Mouse (Mus musculus): ENCODE data around the gene Ugt2a3. TPM values are rescaled to one million over a fixed set of nuclear protein-coding genes. Genes with fewer than 3 reads are reported as not detected.
"Not testable (repeated sequence)": the region's sequence is repeated elsewhere in the genome, so short reads cannot be mapped to it uniquely, and the experiment has no call there.

Ugt2a3 gene
- polyA plus RNA-seq, 1 experiment: not detected

DNA sequence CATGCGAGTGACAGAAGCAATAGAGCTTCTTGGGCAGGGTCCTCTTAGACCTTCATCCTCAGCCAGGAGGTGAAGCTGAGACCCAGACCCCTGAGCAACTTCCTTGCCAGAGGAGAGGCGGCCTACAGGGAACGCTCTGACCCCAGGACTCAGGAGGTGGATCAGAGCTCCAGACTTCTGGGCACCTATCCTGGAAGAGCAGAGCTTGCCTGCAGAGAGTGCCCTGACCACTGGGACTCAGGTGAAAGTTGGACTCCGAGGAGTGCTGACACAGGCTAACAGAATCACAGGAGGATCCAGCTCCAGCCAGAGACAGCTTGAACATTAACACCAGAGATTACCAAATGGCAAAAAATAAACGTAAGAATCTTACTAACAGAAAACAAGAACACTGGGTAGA lies 3.5 kb upstream of the Ugt2a3 start:
- H3K4me3 ChIP-seq (ENCODE audit: insufficient read depth, low read depth, low read length): no peak overlapping the region
- no peaks in the 10 kb centered on the region for H3K4me1 ChIP-seq (ENCODE audit: control insufficient read depth, insufficient read depth, low read length)
- WGBS: 93% methylated on average over 5 of the region's 5 CpGs
- TF ChIP-seq CTCF (IDR thresholded peaks at IDR 0.05; ENCODE audit: insufficient read depth, low read depth, low read length) (no peak), POLR2A (IDR thresholded peaks at IDR 0.05; ENCODE audit: insufficient read depth, low read depth, low read length) (no peak)
- no peak overlapping the region for H3K27ac ChIP-seq (ENCODE audit: insufficient read depth, low read depth, low read length)

- WGBS: 91% methylated on average over 1 of the region's 1 CpGs
- H3K4me3 ChIP-seq (ENCODE audit: insufficient read depth, low read depth, low read length): no peak overlapping the region
- no peak for TF ChIP-seq CTCF (IDR thresholded peaks at IDR 0.05; ENCODE audit: insufficient read depth, low read depth, low read length)
- no peak for TF ChIP-seq POLR2A (IDR thresholded peaks at IDR 0.05; ENCODE audit: insufficient read depth, low read depth, low read length)
- no peaks in the 10 kb centered on the region for H3K4me1 ChIP-seq (ENCODE audit: control insufficient read depth, insufficient read depth, low read length)
- no peak overlapping the region for H3K27ac ChIP-seq (ENCODE audit: insufficient read depth, low read depth, low read length)
Observed at GRCm38 (mm10) chr5:87335199-87335598, 1.8 kb downstream of the Ugt2a3 start.

- no peak overlapping the region for H3K27ac ChIP-seq (ENCODE audit: insufficient read depth, low read depth, low read length)
- 61% methylated on average over 3 of the region's 3 CpGs for WGBS
- no peak for TF ChIP-seq CTCF (IDR thresholded peaks at IDR 0.05; ENCODE audit: insufficient read depth, low read depth, low read length)
- no peak for TF ChIP-seq POLR2A (IDR thresholded peaks at IDR 0.05; ENCODE audit: insufficient read depth, low read depth, low read length)
- no peaks in the 10 kb centered on the region for H3K4me1 ChIP-seq (ENCODE audit: control insufficient read depth, insufficient read depth, low read length)
- H3K4me3 ChIP-seq (ENCODE audit: insufficient read depth, low read depth, low read length): no peak overlapping the region
Observed at GRCm38 (mm10) chr5:87333584-87333983, 3.4 kb downstream of the Ugt2a3 start.

DNA sequence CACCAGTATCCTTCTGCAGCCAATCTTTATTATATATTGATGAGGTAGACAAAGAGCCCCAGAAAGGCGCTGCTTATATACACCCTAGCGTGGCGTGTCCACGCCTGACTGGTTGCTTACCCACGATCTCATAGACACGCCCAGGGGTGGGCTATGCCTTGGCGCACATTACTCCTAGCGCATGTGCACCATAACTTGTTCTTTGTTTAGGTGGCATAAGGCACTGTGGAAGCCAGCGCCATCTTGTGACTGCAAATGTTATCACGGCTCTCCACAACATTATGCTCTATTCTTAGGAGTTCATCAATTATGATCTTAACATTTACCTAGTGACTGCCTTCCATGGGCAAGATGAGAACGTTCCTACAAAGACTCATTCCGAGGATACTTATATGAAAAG lies 25.6 kb downstream of the Ugt2a3 start:
- H3K4me1 ChIP-seq (ENCODE audit: control insufficient read depth, insufficient read depth, low read length): no peaks in the 10 kb centered on the region
- no peak overlapping the region for H3K4me3 ChIP-seq (ENCODE audit: insufficient read depth, low read depth, low read length)
- no peak overlapping the region for H3K27ac ChIP-seq (ENCODE audit: insufficient read depth, low read depth, low read length)
- no peak for TF ChIP-seq POLR2A (IDR thresholded peaks at IDR 0.05; ENCODE audit: insufficient read depth, low read depth, low read length)
- no peak for TF ChIP-seq CTCF (IDR thresholded peaks at IDR 0.05; ENCODE audit: insufficient read depth, low read depth, low read length)
- 98% methylated on average over 12 of the region's 12 CpGs for WGBS

GRCm38 (mm10) chr5:87286180-87286579 lies 50.8 kb downstream of the Ugt2a3 start:
- H3K27ac ChIP-seq (ENCODE audit: insufficient read depth, low read depth, low read length); H3K4me3 ChIP-seq (ENCODE audit: insufficient read depth, low read depth, low read length); H3K4me1 ChIP-seq (ENCODE audit: control insufficient read depth, insufficient read depth, low read length): not testable (repeated sequence)
- 82% methylated on average over 4 of the region's 4 CpGs for WGBS

DNA sequence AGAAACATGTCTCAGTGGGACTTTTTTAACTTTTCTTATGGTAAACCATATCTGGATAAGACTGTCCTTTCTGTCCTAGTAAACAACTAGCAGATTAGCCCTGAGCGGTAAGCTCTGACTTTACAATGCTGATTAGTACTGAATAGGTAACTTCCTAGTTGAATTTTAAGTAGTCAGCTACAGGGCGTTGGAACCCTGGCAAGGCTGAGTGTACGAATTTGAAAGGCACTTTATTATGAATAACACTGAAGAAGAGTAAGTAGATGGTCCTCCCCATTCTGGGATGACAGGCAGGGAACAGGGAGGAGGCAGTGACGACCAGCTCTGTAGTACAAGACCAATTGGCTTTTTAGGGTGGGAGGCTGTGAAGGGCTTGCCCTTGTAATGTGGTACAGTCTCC lies 61.0 kb downstream of the Ugt2a3 start:
- not testable (repeated sequence) for H3K4me3 ChIP-seq (ENCODE audit: insufficient read depth, low read depth, low read length); H3K27ac ChIP-seq (ENCODE audit: insufficient read depth, low read depth, low read length); H3K4me1 ChIP-seq (ENCODE audit: control insufficient read depth, insufficient read depth, low read length)
- 80% methylated on average over 4 of the region's 4 CpGs for WGBS

- no peak overlapping the region for H3K4me3 ChIP-seq (ENCODE audit: insufficient read depth, low read depth, low read length)
- WGBS: 92% methylated on average over 6 of the region's 6 CpGs
- H3K4me1 ChIP-seq (ENCODE audit: control insufficient read depth, insufficient read depth, low read length): no peaks in the 10 kb centered on the region
- H3K27ac ChIP-seq (ENCODE audit: insufficient read depth, low read depth, low read length): no peak overlapping the region
- TF ChIP-seq POLR2A (IDR thresholded peaks at IDR 0.05; ENCODE audit: insufficient read depth, low read depth, low read length) (no peak), CTCF (IDR thresholded peaks at IDR 0.05; ENCODE audit: insufficient read depth, low read depth, low read length) (no peak)
Observed at GRCm38 (mm10) chr5:87275581-87275980, 61.4 kb downstream of the Ugt2a3 start.

Other genes starting within 250 kb of the Ugt2a3 start
- gene Ugt2b36, start 244.6 kb downstream of the Ugt2a3 start, polyA plus RNA-seq (2012; ENCODE audit: insufficient read depth, insufficient read length, low replicate concordance, missing spikeins): not detected in 2 replicates
- gene Ugt2b5, start 196.9 kb downstream of the Ugt2a3 start, polyA plus RNA-seq (2012; ENCODE audit: insufficient read depth, insufficient read length, low replicate concordance, missing spikeins): not detected in 2 replicates
- gene Ugt2b37, start 82.4 kb downstream of the Ugt2a3 start, polyA plus RNA-seq (2012; ENCODE audit: insufficient read depth, insufficient read length, low replicate concordance, missing spikeins): not detected in 2 replicates
- not detected in 2 replicates for gene Ugt2b38, start 87.0 kb upstream of the Ugt2a3 start, polyA plus RNA-seq (2012; ENCODE audit: insufficient read depth, insufficient read length, low replicate concordance, missing spikeins)
- not detected in 2 replicates for gene Ugt2a2, start 145.1 kb upstream of the Ugt2a3 start, polyA plus RNA-seq (2012; ENCODE audit: insufficient read depth, insufficient read length, low replicate concordance, missing spikeins)
- not detected in 2 replicates for gene Gm43638, start 149.6 kb upstream of the Ugt2a3 start, polyA plus RNA-seq (2012; ENCODE audit: insufficient read depth, insufficient read length, low replicate concordance, missing spikeins)
- gene Ugt2a1, start 153.7 kb upstream of the Ugt2a3 start, polyA plus RNA-seq (2012; ENCODE audit: insufficient read depth, insufficient read length, low replicate concordance, missing spikeins): not detected in 2 replicates
- gene Sult1b1, start 201.0 kb upstream of the Ugt2a3 start, polyA plus RNA-seq (2012; ENCODE audit: insufficient read depth, insufficient read length, low replicate concordance, missing spikeins): not detected in 2 replicates
- not detected in 2 replicates for gene Sult1d1, start 231.8 kb upstream of the Ugt2a3 start, polyA plus RNA-seq (2012; ENCODE audit: insufficient read depth, insufficient read length, low replicate concordance, missing spikeins)